Comparison of ENCODE assay signal across 17 mouse cellular contexts in the genomic region with DNA sequence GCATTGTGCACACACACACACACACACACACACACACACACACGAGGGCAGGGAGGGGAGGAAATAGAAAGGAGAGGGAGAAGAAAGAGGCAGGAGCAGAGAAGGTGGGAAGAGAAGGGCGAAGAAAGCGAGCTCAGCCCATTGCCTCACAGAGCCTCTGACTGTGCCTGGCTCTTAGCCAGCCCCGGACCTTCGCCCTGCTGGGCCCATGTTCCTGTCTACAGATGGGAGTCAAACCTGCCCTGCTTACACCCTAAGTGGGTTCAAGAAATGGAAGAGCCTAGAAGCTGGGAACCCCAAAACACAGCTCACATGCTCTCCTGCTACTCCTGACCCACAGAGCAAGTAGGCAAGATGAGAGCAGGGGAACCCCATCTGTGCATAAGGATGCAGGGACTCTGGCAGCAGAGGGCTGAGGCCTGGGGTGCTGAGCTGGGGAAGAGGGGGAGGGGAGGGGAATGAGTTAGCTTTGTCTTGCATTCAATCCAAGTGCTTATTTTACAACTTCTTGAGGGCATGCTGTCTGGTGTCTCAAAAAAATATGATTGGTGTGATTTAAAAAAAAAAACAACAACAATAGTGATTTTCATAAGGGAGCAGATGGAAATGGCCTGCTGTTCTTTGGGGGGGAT.
A peak's percentile ranks its signal among the peaks of the same experiment; 100 is the strongest.
DNase-seq lines count a peak whose midpoint lies in the region; ATAC-seq and TF ChIP-seq lines count a peak whose summit lies in the region.
"Had no signal": no experiment of that assay in that cellular context is flagged by ENCODE, and none has a peak within 500 bp of the region (broad histone marks: within the 10 kb centered on the region; RNA-seq: fewer than 3 reads in every experiment).

No protein-coding gene starts in this region.

- no peaks in the 10 kb centered on the region for H3K36me3 ChIP-seq in forebrain, embryonic 15.5 days
- H3K36me3 ChIP-seq in hindbrain, postnatal 0 days (ENCODE audit: insufficient read depth, low read length): no peaks in the 10 kb centered on the region
- H3K36me3 ChIP-seq: stomach, embryonic 15.5 days had no signal

- intact Hi-C loops in left cerebral cortex, postnatal 10 days (cut with DNase I): no loop called here

- H3K4me1 ChIP-seq in forebrain, embryonic 15.5 days: peaks cover 51% of the 10 kb centered on the region
- H3K4me1 ChIP-seq in hindbrain, postnatal 0 days (ENCODE audit: insufficient read depth, low read length): peaks cover 15% of the 10 kb centered on the region

- no peak for TF ChIP-seq CTCF in hindbrain, postnatal 0 days (IDR thresholded peaks at IDR 0.05; ENCODE audit: low read depth)

- H3K27me3 ChIP-seq in forebrain, embryonic 15.5 days: no peaks in the 10 kb centered on the region
- no peaks in the 10 kb centered on the region for H3K27me3 ChIP-seq in hindbrain, postnatal 0 days (ENCODE audit: insufficient read depth, low read length)
- H3K27me3 ChIP-seq: stomach, embryonic 15.5 days had no signal

- DNase-seq in adrenal gland, postnatal 14 days: peak; percentile 62
- DNase-seq in adrenal gland, adult 8-10 months: no peak
- peak; percentile 34 for DNase-seq in NIH3T3 (ENCODE audit: low read depth)
- DNase-seq in hindbrain, postnatal 0 days (ENCODE audit: low spot score): peak; percentile 32
- DNase-seq in left cerebral cortex, postnatal 10 days (ENCODE audit: extremely low spot score in 1 of 2, low spot score in 2 of 2): no peak
- no peak for DNase-seq in urinary bladder, adult 18-20 months (ENCODE audit: low spot score in 2 of 2)
- DNase-seq in frontal cortex, adult 2 months (ENCODE audit: extremely low spot score in 1 of 2, low spot score in 1 of 2): no peak
- DNase-seq: cerebellum, adult 18-20 months; gastrocnemius, postnatal 10 days; heart, postnatal 36 days; kidney, adult 11 months; kidney, postnatal 25 days; liver; lung, embryonic 14.5 days; thymus, postnatal 14 days had no signal

- peak overlapping the region; percentile 89 for H3K27ac ChIP-seq in forebrain, embryonic 15.5 days (replicated peaks)
- H3K27ac ChIP-seq in hindbrain, postnatal 0 days: peak overlapping the region; percentile 51; the same call in 1 of the 2 replicates
- H3K27ac ChIP-seq: stomach, embryonic 15.5 days had no signal

- 24% methylated on average over 5 of the region's 5 CpGs for WGBS in forebrain, embryonic 15.5 days
- WGBS in hindbrain, postnatal 0 days: 40% methylated on average over 5 of the region's 5 CpGs

- H3K9ac ChIP-seq in forebrain, embryonic 15.5 days (replicated peaks): no peak overlapping the region
- no peak overlapping the region for H3K9ac ChIP-seq in hindbrain, postnatal 0 days (replicated peaks; ENCODE audit: low read length)
- H3K9ac ChIP-seq: lung, embryonic 14.5 days; stomach, embryonic 15.5 days had no signal

- no peaks in the 10 kb centered on the region for H3K9me3 ChIP-seq in forebrain, embryonic 15.5 days
- no peaks in the 10 kb centered on the region for H3K9me3 ChIP-seq in hindbrain, postnatal 0 days (ENCODE audit: low read length)
- H3K9me3 ChIP-seq: stomach, embryonic 15.5 days had no signal

- H3K4me3 ChIP-seq in forebrain, embryonic 15.5 days: no peak overlapping the region
- no peak overlapping the region for H3K4me3 ChIP-seq in hindbrain, postnatal 0 days (ENCODE audit: low read length)
- H3K4me3 ChIP-seq: stomach, embryonic 15.5 days had no signal

- ATAC-seq in forebrain, embryonic 15.5 days (replicated peaks): peak; percentile 44; the same call in 1 of the 2 replicates
- no peak for ATAC-seq in hindbrain, postnatal 0 days

- H3K4me2 ChIP-seq in forebrain, embryonic 15.5 days (replicated peaks): no peak overlapping the region
- H3K4me2 ChIP-seq in hindbrain, postnatal 0 days (ENCODE audit: low read depth, low read length): no peak overlapping the region
- H3K4me2 ChIP-seq: lung, embryonic 14.5 days; stomach, embryonic 15.5 days had no signal

Comparison
In these comparisons a context has a peak if more than half of its experiments do, and no peak if none do; other contexts are left out.
1. DNase-seq: peak in adrenal gland, postnatal 14 days (single experiment), NIH3T3 (single experiment) and hindbrain, postnatal 0 days (single experiment); none in adrenal gland, adult 8-10 months (single experiment), left cerebral cortex, postnatal 10 days (0 of 2), urinary bladder, adult 18-20 months (0 of 2) and frontal cortex, adult 2 months (0 of 2).